Mouse (Mus musculus) heart, adult 8-10 months (tissue): ENCODE data around the gene Zic5. TPM values are rescaled to one million over a fixed set of nuclear protein-coding genes. Genes with fewer than 3 reads are reported as not detected.

Experiments used
- DNase-seq: peaks from one replicate; pipeline ENCODE4 v3.0.0; 2022; ENCODE audit warnings: low spot score
- total RNA-seq, 4 experiments: library from RNA; stranded (reverse); gene quantifications; 2 replicates each; pipeline ENCODE4 v1.2.4; 2022

The Zic5 gene
- total RNA-seq, 4 experiments from 2014 or later, result not detected

- no peak for DNase-seq
These were observed 14.1 kb upstream of the Zic5 start for GRCm38 (mm10) chr14:122479461-122480109.

- DNase-seq, result no peak
These were observed 13.1 kb upstream of the Zic5 start for GRCm38 (mm10) chr14:122478574-122479011.

GRCm38 (mm10) chr14:122477971-122478573, 12.6 kb upstream of the Zic5 start:
- no peak for DNase-seq

GRCm38 (mm10) chr14:122477261-122477671, 11.8 kb upstream of the Zic5 start:
- DNase-seq, result no peak

GRCm38 (mm10) chr14:122476822-122477215, 11.3 kb upstream of the Zic5 start:
- DNase-seq, result no peak

GRCm38 (mm10) chr14:122476041-122476821, 10.8 kb upstream of the Zic5 start:
- DNase-seq, result no peak

- no peak for DNase-seq
These were observed 10.1 kb upstream of the Zic5 start for GRCm38 (mm10) chr14:122475557-122476040.

GRCm38 (mm10) chr14:122474891-122475556, 9.5 kb upstream of the Zic5 start, which contains the start of gene Zic2:
Gene Zic2 (plus strand): TSS chr14:122475435.
- DNase-seq, result no peak

- DNase-seq, result no peak
These were observed 8.8 kb upstream of the Zic5 start for GRCm38 (mm10) chr14:122474041-122474890.

- DNase-seq, result no peak
These were observed 7.8 kb upstream of the Zic5 start for GRCm38 (mm10) chr14:122473211-122473751.

GRCm38 (mm10) chr14:122472647-122473046, 7.2 kb upstream of the Zic5 start:
- no peak for DNase-seq

- DNase-seq, result no peak
These were observed 6.7 kb upstream of the Zic5 start for GRCm38 (mm10) chr14:122472161-122472560.

GRCm38 (mm10) chr14:122471449-122472085, 6.1 kb upstream of the Zic5 start:
- DNase-seq, result no peak

GRCm38 (mm10) chr14:122468971-122469755, 3.7 kb upstream of the Zic5 start:
- no peak for DNase-seq

- DNase-seq, result no peak
These were observed 2.7 kb upstream of the Zic5 start for GRCm38 (mm10) chr14:122467926-122468841.

GRCm38 (mm10) chr14:122466756-122467362, 1.4 kb upstream of the Zic5 start:
- no peak for DNase-seq

- DNase-seq, result no peak
These were observed 534 bp upstream of the Zic5 start for GRCm38 (mm10) chr14:122465931-122466490.
